Mouse (Mus musculus): ENCODE measurements around the gene Rad51d. TPM values are rescaled to one million over a fixed set of nuclear protein-coding genes. Genes with fewer than 3 reads are reported as not detected.

Rad51d gene
- polyA plus RNA-seq, 1 experiment: 25.8 TPM

DNA sequence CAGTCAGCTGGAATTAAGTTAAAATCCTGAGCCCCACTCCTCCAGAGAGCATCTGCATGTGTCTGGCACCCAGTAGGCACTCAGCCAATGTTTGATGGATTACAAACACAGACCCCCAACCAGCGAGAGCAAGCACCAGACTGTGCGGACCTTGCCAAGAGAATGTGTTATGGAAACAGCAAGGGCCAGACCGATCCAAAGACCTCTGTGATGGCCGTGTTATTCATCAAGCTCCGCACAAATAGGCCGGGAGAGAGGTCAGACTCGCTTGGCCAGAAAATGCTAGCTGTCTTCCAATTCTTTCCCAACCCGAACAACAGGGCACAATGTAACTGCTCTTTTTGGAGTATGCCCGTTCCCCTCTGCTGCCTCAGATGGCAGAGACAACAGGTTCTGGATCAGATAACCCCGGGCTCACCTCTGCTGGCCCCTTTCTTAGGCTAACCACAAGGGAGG lies 1.9 kb downstream of the Rad51d start:
- H3K4me3 ChIP-seq (ENCODE audit: low read depth, low read length): no peak overlapping the region
- TF ChIP-seq EP300 (IDR thresholded peaks at IDR 0.05; ENCODE audit: insufficient read depth, low read depth, low read length) (no peak), POLR2A (IDR thresholded peaks at IDR 0.05; ENCODE audit: insufficient read depth, low read length) (no peak), CTCF (IDR thresholded peaks at IDR 0.05; ENCODE audit: low read depth, low read length) (no peak)
- H3K4me1 ChIP-seq (ENCODE audit: control insufficient read depth, insufficient read depth, low read length): peaks cover 7% of the 10 kb centered on the region
- H3K9me3 ChIP-seq (replicated peaks; ENCODE audit: control insufficient read depth, insufficient read depth, low read length, poor library complexity, severe bottlenecking): no peaks in the 10 kb centered on the region
- no peaks in the 10 kb centered on the region for H3K27me3 ChIP-seq (ENCODE audit: control insufficient read depth, insufficient read depth, low read length, poor library complexity, severe bottlenecking)
- H3K9ac ChIP-seq (ENCODE audit: low read depth, poor library complexity, severe bottlenecking): no peak overlapping the region
- H3K36me3 ChIP-seq (ENCODE audit: control insufficient read depth, insufficient read depth, low read length, poor library complexity, severe bottlenecking): no peaks in the 10 kb centered on the region
- H3K27ac ChIP-seq (ENCODE audit: insufficient read depth, low read length): no peak overlapping the region

DNA sequence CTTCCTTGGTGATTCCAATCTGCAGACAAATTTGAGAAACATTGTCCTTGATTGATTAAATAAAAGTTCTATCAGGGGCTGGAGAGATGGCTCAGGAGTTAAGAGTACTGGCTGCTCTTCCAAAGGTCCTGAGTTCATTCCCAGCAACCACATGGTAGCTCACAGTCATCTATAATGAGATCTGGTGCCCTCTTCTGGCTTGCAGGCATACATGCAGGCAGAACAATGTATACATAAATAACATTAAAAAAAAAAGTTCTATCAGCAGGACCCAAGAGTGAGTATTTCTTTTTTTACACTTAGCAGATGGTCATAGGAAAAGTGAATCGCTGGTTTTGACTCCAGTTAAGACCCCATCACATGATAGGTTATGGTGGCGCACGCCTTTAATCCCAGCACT lies 3.9 kb downstream of the Rad51d start:
- Histone ChIP-seq H3K4me3 (ENCODE audit: low read depth, low read length) (no peak overlapping the region), H3K9me3 (replicated peaks; ENCODE audit: control insufficient read depth, insufficient read depth, low read length, poor library complexity, severe bottlenecking) (no peaks in the 10 kb centered on the region), H3K9ac (ENCODE audit: low read depth, poor library complexity, severe bottlenecking) (peak overlapping the region; percentile 40; the same call in 1 of the 2 replicates)

DNA sequence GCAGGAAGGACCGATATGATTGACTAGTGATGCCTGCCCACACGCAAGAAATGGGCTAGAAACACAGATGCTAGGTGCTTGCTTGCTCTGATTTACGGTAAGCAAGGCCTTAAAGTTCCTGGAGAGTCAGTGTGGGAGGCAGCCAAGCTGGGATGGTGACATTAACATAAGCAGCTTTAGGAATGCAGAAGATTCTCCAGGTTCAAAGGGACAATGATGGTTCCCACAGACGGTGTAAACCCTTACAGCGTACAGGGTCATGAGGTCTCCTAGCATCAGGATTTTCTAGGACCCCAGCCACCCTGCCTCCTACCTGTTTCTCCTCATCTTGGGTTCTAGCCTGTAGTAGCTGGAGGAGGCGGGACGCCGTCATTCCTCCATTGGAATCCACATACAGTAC lies 7.2 kb downstream of the Rad51d start:
- Histone ChIP-seq H3K9me3 (replicated peaks; ENCODE audit: control insufficient read depth, insufficient read depth, low read length, poor library complexity, severe bottlenecking) (no peaks in the 10 kb centered on the region), H3K27me3 (ENCODE audit: control insufficient read depth, insufficient read depth, low read length, poor library complexity, severe bottlenecking) (no peaks in the 10 kb centered on the region), H3K4me3 (ENCODE audit: low read depth, low read length) (no peak overlapping the region), H3K36me3 (ENCODE audit: control insufficient read depth, insufficient read depth, low read length, poor library complexity, severe bottlenecking) (peaks cover 19% of the 10 kb centered on the region), H3K4me1 (ENCODE audit: control insufficient read depth, insufficient read depth, low read length) (peaks cover 17% of the 10 kb centered on the region), H3K9ac (ENCODE audit: low read depth, poor library complexity, severe bottlenecking) (no peak overlapping the region), H3K27ac (ENCODE audit: insufficient read depth, low read length) (no peak overlapping the region; the same call in 1 of the 2 replicates)
- TF ChIP-seq POLR2A (IDR thresholded peaks at IDR 0.05; ENCODE audit: insufficient read depth, low read length) (no peak), CTCF (IDR thresholded peaks at IDR 0.05; ENCODE audit: low read depth, low read length) (no peak), EP300 (IDR thresholded peaks at IDR 0.05; ENCODE audit: insufficient read depth, low read depth, low read length) (no peak)

More for the DNA sequence above, 3.9 kb downstream of the Rad51d start:
- Histone ChIP-seq H3K36me3 (ENCODE audit: control insufficient read depth, insufficient read depth, low read length, poor library complexity, severe bottlenecking) (peaks cover 8% of the 10 kb centered on the region), H3K4me1 (ENCODE audit: control insufficient read depth, insufficient read depth, low read length) (peaks cover 15% of the 10 kb centered on the region), H3K27ac (ENCODE audit: insufficient read depth, low read length) (no peak overlapping the region), H3K27me3 (ENCODE audit: control insufficient read depth, insufficient read depth, low read length, poor library complexity, severe bottlenecking) (no peaks in the 10 kb centered on the region)
- TF ChIP-seq CTCF (IDR thresholded peaks at IDR 0.05; ENCODE audit: low read depth, low read length): no peak
- no peak for TF ChIP-seq EP300 (IDR thresholded peaks at IDR 0.05; ENCODE audit: insufficient read depth, low read depth, low read length)
- no peak for TF ChIP-seq POLR2A (IDR thresholded peaks at IDR 0.05; ENCODE audit: insufficient read depth, low read length)

DNA sequence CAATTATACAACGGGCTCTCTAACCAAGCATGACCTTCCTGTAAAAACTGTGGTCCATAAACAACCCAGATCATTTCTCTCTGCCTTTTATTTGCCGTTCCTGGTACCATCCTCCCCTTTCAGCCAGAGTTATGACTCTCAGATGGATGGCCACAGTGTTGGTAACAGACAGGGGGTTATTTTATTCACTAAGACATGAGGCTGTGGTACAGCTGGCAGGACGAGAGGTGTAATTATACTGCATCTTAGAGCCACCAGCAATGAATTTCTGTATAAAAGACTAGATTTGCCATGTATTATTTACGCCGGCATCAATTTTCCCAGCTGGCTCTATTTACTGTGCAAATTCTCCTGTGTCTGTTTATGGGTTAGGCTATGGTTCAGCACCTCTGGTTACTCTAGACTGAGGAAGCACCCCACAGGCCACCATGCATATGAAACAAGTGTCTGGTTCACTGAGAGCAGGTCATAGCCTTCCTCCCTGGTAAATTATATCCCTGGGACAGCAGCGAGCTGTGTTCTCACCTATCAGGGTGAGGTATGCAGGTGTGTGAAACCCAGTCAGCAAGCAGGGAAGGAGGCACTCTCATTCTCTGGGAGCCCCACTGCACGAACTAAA lies 12.6 kb downstream of the Rad51d start:
- Histone ChIP-seq H3K4me1 (ENCODE audit: control insufficient read depth, insufficient read depth, low read length) (peaks cover 8% of the 10 kb centered on the region), H3K9ac (ENCODE audit: low read depth, poor library complexity, severe bottlenecking) (no peak overlapping the region), H3K27me3 (ENCODE audit: control insufficient read depth, insufficient read depth, low read length, poor library complexity, severe bottlenecking) (no peaks in the 10 kb centered on the region), H3K4me3 (ENCODE audit: low read depth, low read length) (no peak overlapping the region), H3K9me3 (replicated peaks; ENCODE audit: control insufficient read depth, insufficient read depth, low read length, poor library complexity, severe bottlenecking) (no peaks in the 10 kb centered on the region), H3K27ac (ENCODE audit: insufficient read depth, low read length) (no peak overlapping the region), H3K36me3 (ENCODE audit: control insufficient read depth, insufficient read depth, low read length, poor library complexity, severe bottlenecking) (peaks cover 19% of the 10 kb centered on the region)
- no peak for TF ChIP-seq EP300 (IDR thresholded peaks at IDR 0.05; ENCODE audit: insufficient read depth, low read depth, low read length)
- TF ChIP-seq POLR2A (IDR thresholded peaks at IDR 0.05; ENCODE audit: insufficient read depth, low read length): no peak

DNA sequence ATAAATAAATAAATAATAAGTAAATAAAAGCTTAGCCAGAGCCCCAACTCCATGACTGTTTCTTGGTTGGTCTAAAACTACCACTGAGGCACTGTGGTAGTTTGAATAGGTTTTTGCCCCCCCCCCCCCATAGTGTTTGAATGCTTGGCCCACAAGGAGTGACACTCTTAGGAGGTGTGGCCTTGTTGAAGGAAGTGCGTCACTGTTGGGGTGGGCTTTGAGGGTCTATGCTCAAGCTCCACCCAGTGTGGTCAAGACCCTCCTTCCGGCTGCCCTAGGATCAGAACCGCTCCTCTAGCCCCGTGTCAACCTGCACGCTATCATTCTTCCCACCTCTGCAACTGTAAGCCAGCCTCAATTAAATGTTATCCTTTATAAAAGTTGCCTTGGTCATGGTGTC lies 14.8 kb downstream of the Rad51d start:
- H3K36me3 ChIP-seq (ENCODE audit: control insufficient read depth, insufficient read depth, low read length, poor library complexity, severe bottlenecking): peaks cover 7% of the 10 kb centered on the region
- peak overlapping the region; percentile 52; the same call in 1 of the 2 replicates for H3K4me3 ChIP-seq (ENCODE audit: low read depth, low read length)
- TF ChIP-seq CTCF (IDR thresholded peaks at IDR 0.05; ENCODE audit: low read depth, low read length): no peak
- TF ChIP-seq POLR2A (IDR thresholded peaks at IDR 0.05; ENCODE audit: insufficient read depth, low read length): no peak
- no peak for TF ChIP-seq EP300 (IDR thresholded peaks at IDR 0.05; ENCODE audit: insufficient read depth, low read depth, low read length)
- no peaks in the 10 kb centered on the region for H3K4me1 ChIP-seq (ENCODE audit: control insufficient read depth, insufficient read depth, low read length)
- H3K9ac ChIP-seq (ENCODE audit: low read depth, poor library complexity, severe bottlenecking): no peak overlapping the region
- no peaks in the 10 kb centered on the region for H3K27me3 ChIP-seq (ENCODE audit: control insufficient read depth, insufficient read depth, low read length, poor library complexity, severe bottlenecking)
- H3K9me3 ChIP-seq (replicated peaks; ENCODE audit: control insufficient read depth, insufficient read depth, low read length, poor library complexity, severe bottlenecking): no peaks in the 10 kb centered on the region
- H3K27ac ChIP-seq (ENCODE audit: insufficient read depth, low read length): no peak overlapping the region

DNA sequence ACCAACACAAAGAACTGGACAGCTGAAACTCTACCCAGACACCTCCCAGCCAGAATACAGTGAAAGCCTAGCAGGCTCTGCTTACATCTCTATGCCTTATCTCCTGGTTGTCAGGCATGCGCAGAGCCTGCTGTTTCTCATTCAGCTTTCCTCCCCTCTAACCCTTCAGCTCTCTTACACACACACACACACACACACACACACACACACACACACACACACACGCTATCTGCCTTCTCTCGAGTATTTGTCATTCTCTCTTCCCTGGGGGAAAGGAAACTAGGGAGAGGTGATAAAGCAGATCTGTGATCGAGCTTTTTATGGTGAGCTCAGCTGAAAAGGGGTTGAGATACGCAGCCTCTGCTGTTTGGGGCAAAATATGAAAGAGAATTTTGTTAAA lies 15.5 kb downstream of the Rad51d start:
- Histone ChIP-seq H3K27me3 (ENCODE audit: control insufficient read depth, insufficient read depth, low read length, poor library complexity, severe bottlenecking) (no peaks in the 10 kb centered on the region), H3K36me3 (ENCODE audit: control insufficient read depth, insufficient read depth, low read length, poor library complexity, severe bottlenecking) (peaks cover 7% of the 10 kb centered on the region), H3K27ac (ENCODE audit: insufficient read depth, low read length) (no peak overlapping the region), H3K4me3 (ENCODE audit: low read depth, low read length) (no peak overlapping the region), H3K9ac (ENCODE audit: low read depth, poor library complexity, severe bottlenecking) (no peak overlapping the region), H3K4me1 (ENCODE audit: control insufficient read depth, insufficient read depth, low read length) (no peaks in the 10 kb centered on the region), H3K9me3 (replicated peaks; ENCODE audit: control insufficient read depth, insufficient read depth, low read length, poor library complexity, severe bottlenecking) (no peaks in the 10 kb centered on the region)
- no peak for TF ChIP-seq EP300 (IDR thresholded peaks at IDR 0.05; ENCODE audit: insufficient read depth, low read depth, low read length)
- TF ChIP-seq POLR2A (IDR thresholded peaks at IDR 0.05; ENCODE audit: insufficient read depth, low read length): no peak
- TF ChIP-seq CTCF (IDR thresholded peaks at IDR 0.05; ENCODE audit: low read depth, low read length): no peak

Data from ES-Bruce4 (cell line).